Mouse (Mus musculus): ENCODE data around the gene Kmt2e. TPM values are rescaled to one million over a fixed set of nuclear protein-coding genes. Genes with fewer than 3 reads are reported as not detected.

The Kmt2e gene
- polyA plus RNA-seq, 1 experiment from 2014 or later: 99.2 TPM

- Histone ChIP-seq H3K4me2 (ENCODE audit: low read depth, low read length) (no peak overlapping the region), H3K9me3 (ENCODE audit: control insufficient read depth, low read length) (no peaks in the 10 kb centered on the region), H3K27ac (ENCODE audit: low read length) (no peak overlapping the region), H3K27me3 (ENCODE audit: control insufficient read depth, insufficient read depth, low read depth, low read length) (no peaks in the 10 kb centered on the region), H3K4me1 (replicated peaks; ENCODE audit: control insufficient read depth, insufficient read depth, low read length) (peaks cover 36% of the 10 kb centered on the region), H3K36me3 (ENCODE audit: control insufficient read depth, insufficient read depth, low read length) (peaks cover 4% of the 10 kb centered on the region; the same call in 1 of the 2 replicates), H3K9ac (ENCODE audit: low read length) (no peak overlapping the region), H3K4me3 (ENCODE audit: low read length) (no peak overlapping the region)
- no peak for ATAC-seq (ENCODE audit: low read depth)
- WGBS: 47% methylated on average over 4 of the region's 4 CpGs
These were observed 19.6 kb upstream of the Kmt2e start for GRCm38 (mm10) chr5:23414490-23415126.

- peak; percentile 21; the same call in 1 of the 2 replicates for ATAC-seq (ENCODE audit: low read depth)
- Histone ChIP-seq H3K27ac (ENCODE audit: low read length) (no peak overlapping the region; the same call in 1 of the 2 replicates), H3K9ac (ENCODE audit: low read length) (no peak overlapping the region), H3K36me3 (ENCODE audit: control insufficient read depth, insufficient read depth, low read length) (no peaks in the 10 kb centered on the region), H3K4me1 (replicated peaks; ENCODE audit: control insufficient read depth, insufficient read depth, low read length) (peaks cover 45% of the 10 kb centered on the region), H3K9me3 (ENCODE audit: control insufficient read depth, low read length) (no peaks in the 10 kb centered on the region), H3K27me3 (ENCODE audit: control insufficient read depth, insufficient read depth, low read depth, low read length) (no peaks in the 10 kb centered on the region), H3K4me3 (ENCODE audit: low read length) (no peak overlapping the region), H3K4me2 (ENCODE audit: low read depth, low read length) (no peak overlapping the region)
- WGBS: 22% methylated on average over 7 of the region's 7 CpGs
These were observed 18.5 kb upstream of the Kmt2e start for GRCm38 (mm10) chr5:23415571-23416285.

- Histone ChIP-seq H3K9me3 (ENCODE audit: control insufficient read depth, low read length) (no peaks in the 10 kb centered on the region), H3K9ac (ENCODE audit: low read length) (no peak overlapping the region), H3K36me3 (ENCODE audit: control insufficient read depth, insufficient read depth, low read length) (no peaks in the 10 kb centered on the region), H3K27ac (ENCODE audit: low read length) (no peak overlapping the region; the same call in 1 of the 2 replicates), H3K4me2 (ENCODE audit: low read depth, low read length) (no peak overlapping the region), H3K4me3 (ENCODE audit: low read length) (no peak overlapping the region), H3K4me1 (replicated peaks; ENCODE audit: control insufficient read depth, insufficient read depth, low read length) (peaks cover 45% of the 10 kb centered on the region), H3K27me3 (ENCODE audit: control insufficient read depth, insufficient read depth, low read depth, low read length) (no peaks in the 10 kb centered on the region)
- no peak for ATAC-seq (ENCODE audit: low read depth)
- 56% methylated on average over 6 of the region's 6 CpGs for WGBS
These were observed 18.0 kb upstream of the Kmt2e start for GRCm38 (mm10) chr5:23416286-23416643.

GRCm38 (mm10) chr5:23417716-23418115, 16.5 kb upstream of the Kmt2e start:
- Histone ChIP-seq H3K27me3 (ENCODE audit: control insufficient read depth, insufficient read depth, low read depth, low read length) (no peaks in the 10 kb centered on the region), H3K27ac (ENCODE audit: low read length) (peak overlapping the region; percentile 93; the same call in 1 of the 2 replicates), H3K4me1 (replicated peaks; ENCODE audit: control insufficient read depth, insufficient read depth, low read length) (peaks cover 45% of the 10 kb centered on the region), H3K9ac (ENCODE audit: low read length) (peak overlapping the region; percentile 81), H3K4me2 (ENCODE audit: low read depth, low read length) (peak overlapping the region; percentile 90), H3K9me3 (ENCODE audit: control insufficient read depth, low read length) (no peaks in the 10 kb centered on the region), H3K36me3 (ENCODE audit: control insufficient read depth, insufficient read depth, low read length) (peaks cover 2% of the 10 kb centered on the region; the same call in 1 of the 2 replicates), H3K4me3 (ENCODE audit: low read length) (peak overlapping the region; percentile 67)
- ATAC-seq (ENCODE audit: low read depth): no peak
- WGBS: 65% methylated on average over 2 of the region's 2 CpGs

GRCm38 (mm10) chr5:23418147-23418781, 16.0 kb upstream of the Kmt2e start:
- Histone ChIP-seq H3K9ac (ENCODE audit: low read length) (peak overlapping the region; percentile 81), H3K4me3 (ENCODE audit: low read length) (peak overlapping the region; percentile 67), H3K27me3 (ENCODE audit: control insufficient read depth, insufficient read depth, low read depth, low read length) (no peaks in the 10 kb centered on the region), H3K4me2 (ENCODE audit: low read depth, low read length) (peak overlapping the region; percentile 90), H3K9me3 (ENCODE audit: control insufficient read depth, low read length) (no peaks in the 10 kb centered on the region), H3K4me1 (replicated peaks; ENCODE audit: control insufficient read depth, insufficient read depth, low read length) (peaks cover 41% of the 10 kb centered on the region), H3K36me3 (ENCODE audit: control insufficient read depth, insufficient read depth, low read length) (peaks cover 6% of the 10 kb centered on the region), H3K27ac (ENCODE audit: low read length) (peak overlapping the region; percentile 93)
- ATAC-seq (ENCODE audit: low read depth): peak; percentile 92
- WGBS: under 1% methylated on average over 40 of the region's 40 CpGs

GRCm38 (mm10) chr5:23418797-23419595, 15.2 kb upstream of the Kmt2e start:
- peak overlapping the region; percentile 93 for H3K27ac ChIP-seq (ENCODE audit: low read length)
- peaks cover 6% of the 10 kb centered on the region for H3K36me3 ChIP-seq (ENCODE audit: control insufficient read depth, insufficient read depth, low read length)
- peak; percentile 4; the same call in 1 of the 2 replicates for ATAC-seq (ENCODE audit: low read depth)
- H3K27me3 ChIP-seq (ENCODE audit: control insufficient read depth, insufficient read depth, low read depth, low read length): no peaks in the 10 kb centered on the region
- no peaks in the 10 kb centered on the region for H3K9me3 ChIP-seq (ENCODE audit: control insufficient read depth, low read length)
- WGBS: 2% methylated on average over 18 of the region's 18 CpGs
- H3K4me1 ChIP-seq (replicated peaks; ENCODE audit: control insufficient read depth, insufficient read depth, low read length): peaks cover 37% of the 10 kb centered on the region
- peak overlapping the region; percentile 90 for H3K4me2 ChIP-seq (ENCODE audit: low read depth, low read length)
- peak overlapping the region; percentile 81 for H3K9ac ChIP-seq (ENCODE audit: low read length)
- H3K4me3 ChIP-seq (ENCODE audit: low read length): peak overlapping the region; percentile 67

GRCm38 (mm10) chr5:23419616-23420170, 14.5 kb upstream of the Kmt2e start:
- WGBS: 40% methylated on average over 7 of the region's 7 CpGs
- peak overlapping the region; percentile 90; the same call in 1 of the 2 replicates for H3K4me2 ChIP-seq (ENCODE audit: low read depth, low read length)
- no peak overlapping the region; the same call in 1 of the 2 replicates for H3K4me3 ChIP-seq (ENCODE audit: low read length)
- peaks cover 8% of the 10 kb centered on the region for H3K36me3 ChIP-seq (ENCODE audit: control insufficient read depth, insufficient read depth, low read length)
- no peaks in the 10 kb centered on the region for H3K9me3 ChIP-seq (ENCODE audit: control insufficient read depth, low read length)
- no peaks in the 10 kb centered on the region for H3K27me3 ChIP-seq (ENCODE audit: control insufficient read depth, insufficient read depth, low read depth, low read length)
- no peak overlapping the region for H3K9ac ChIP-seq (ENCODE audit: low read length)
- H3K4me1 ChIP-seq (replicated peaks; ENCODE audit: control insufficient read depth, insufficient read depth, low read length): peaks cover 37% of the 10 kb centered on the region
- H3K27ac ChIP-seq (ENCODE audit: low read length): peak overlapping the region; percentile 11; the same call in 1 of the 2 replicates
- no peak for ATAC-seq (ENCODE audit: low read depth)

GRCm38 (mm10) chr5:23420410-23420809, 13.8 kb upstream of the Kmt2e start:
- H3K4me2 ChIP-seq (ENCODE audit: low read depth, low read length): no peak overlapping the region
- H3K36me3 ChIP-seq (ENCODE audit: control insufficient read depth, insufficient read depth, low read length): peaks cover 8% of the 10 kb centered on the region
- peaks cover 35% of the 10 kb centered on the region for H3K4me1 ChIP-seq (replicated peaks; ENCODE audit: control insufficient read depth, insufficient read depth, low read length)
- H3K27ac ChIP-seq (ENCODE audit: low read length): no peak overlapping the region
- WGBS: 64% methylated on average over 1 of the region's 1 CpGs
- H3K27me3 ChIP-seq (ENCODE audit: control insufficient read depth, insufficient read depth, low read depth, low read length): no peaks in the 10 kb centered on the region
- H3K4me3 ChIP-seq (ENCODE audit: low read length): no peak overlapping the region
- no peak overlapping the region for H3K9ac ChIP-seq (ENCODE audit: low read length)
- no peaks in the 10 kb centered on the region for H3K9me3 ChIP-seq (ENCODE audit: control insufficient read depth, low read length)
- no peak for ATAC-seq (ENCODE audit: low read depth)

All from lung, embryonic 16.5 days (tissue).